Mouse (Mus musculus) heart, embryonic 10.5 days (tissue): ENCODE measurements around the gene Myb. TPM values are rescaled to one million over a fixed set of nuclear protein-coding genes. Genes with fewer than 3 reads are reported as not detected.
A peak's percentile ranks its signal among the peaks of the same experiment; 100 is the strongest.
"Not testable (repeated sequence)": the region's sequence is repeated elsewhere in the genome, so short reads cannot be mapped to it uniquely, and the experiment has no call there.

Experiments
- DNase-seq: peaks from one replicate; pipeline ENCODE4 v3.0.0-alpha.2; 2017; ENCODE audit warnings: low spot score
- H3K27ac ChIP-seq: fragments of 300-500 bp; sonication (generic); 2 replicates; pipeline ENCODE4 v1.5.1; 2016; ENCODE audit warnings: mild to moderate bottlenecking
- H3K27me3 ChIP-seq: fragments of 300-500 bp; sonication (generic); 2 replicates; pipeline ENCODE4 v1.6.1; 2016; ENCODE audit warnings: mild to moderate bottlenecking; ENCODE audit not compliant: poor library complexity, insufficient read depth, severe bottlenecking
- H3K36me3 ChIP-seq: fragments of 300-500 bp; sonication (generic); 2 replicates; pipeline ENCODE4 v1.6.1; 2016; ENCODE audit warnings: mild to moderate bottlenecking, moderate library complexity
- H3K4me1 ChIP-seq: fragments of 300-500 bp; sonication (generic); 2 replicates; pipeline ENCODE4 v1.6.1; 2016; ENCODE audit warnings: mild to moderate bottlenecking
- H3K4me3 ChIP-seq: fragments of 300-500 bp; sonication (generic); 2 replicates; pipeline ENCODE4 v1.5.1; 2016; ENCODE audit warnings: mild to moderate bottlenecking, moderate library complexity
- H3K9me3 ChIP-seq: fragments of 300-500 bp; sonication (generic); 2 replicates; pipeline ENCODE4 v1.6.1; 2016; ENCODE audit warnings: mild to moderate bottlenecking, moderate library complexity
- WGBS: fragments of 180-500 bp; shearing (Covaris S2); methylation state at CpG from one replicate; pipeline ENCODE4 v1.1.7; 2016; 5-methylcytosine and 5-hydroxymethylcytosine counted together
- polyA plus RNA-seq: library from polyadenylated mRNA; unstranded; fragments of >200 nt; fragmentation: Nextera tagmentation; extraction: Ambion mirVana; gene quantifications from 2 replicates; pipeline ENCODE4 v1.2.1, GENCODE M21; 2016

Myb gene
- polyA plus RNA-seq, 1 experiment from 2014 or later, result 3.2 TPM

- WGBS, result 43% methylated on average over 3 of the region's 3 CpGs
- Histone ChIP-seq H3K36me3 (no peaks in the 10 kb centered on the region), H3K9me3 (no peaks in the 10 kb centered on the region), H3K27ac (no peak overlapping the region), H3K4me1 (peaks cover 24% of the 10 kb centered on the region), H3K4me3 (no peak overlapping the region), H3K27me3 (peaks cover 48% of the 10 kb centered on the region)
- DNase-seq, result no peak
Measured at GRCm38 (mm10) chr10:21162124-21162523, 1.3 kb upstream of the Myb start.

- Histone ChIP-seq H3K4me3 (peak overlapping the region; percentile 83), H3K27ac (peak overlapping the region; percentile 88), H3K4me1 (peaks cover 24% of the 10 kb centered on the region), H3K9me3 (no peaks in the 10 kb centered on the region), H3K36me3 (no peaks in the 10 kb centered on the region), H3K27me3 (peaks cover 49% of the 10 kb centered on the region)
- no peak for DNase-seq
- 2% methylated on average over 20 of the region's 20 CpGs for WGBS
Measured at GRCm38 (mm10) chr10:21161359-21162094, 743 bp upstream of the Myb start.

GRCm38 (mm10) chr10:21159697-21160394 is 938 bp downstream of the Myb start:
- Histone ChIP-seq H3K9me3 (no peaks in the 10 kb centered on the region), H3K4me3 (peak overlapping the region; percentile 83), H3K27ac (peak overlapping the region; percentile 88; the same call in 1 of the 2 replicates), H3K36me3 (no peaks in the 10 kb centered on the region), H3K4me1 (peaks cover 24% of the 10 kb centered on the region), H3K27me3 (peaks cover 57% of the 10 kb centered on the region)
- no peak for DNase-seq
- whole genome bisulfite sequencing, result under 1% methylated on average over 43 of the region's 44 CpGs

GRCm38 (mm10) chr10:21158918-21159443 is 1.8 kb downstream of the Myb start:
- Histone ChIP-seq H3K27me3 (peaks cover 52% of the 10 kb centered on the region), H3K9me3 (no peaks in the 10 kb centered on the region), H3K4me1 (peaks cover 24% of the 10 kb centered on the region), H3K36me3 (no peaks in the 10 kb centered on the region), H3K27ac (no peak overlapping the region), H3K4me3 (peak overlapping the region; percentile 83)
- under 1% methylated on average over 35 of the region's 35 CpGs for WGBS
- no peak for DNase-seq

- Histone ChIP-seq H3K9me3 (no peaks in the 10 kb centered on the region), H3K4me3 (peak overlapping the region; percentile 83), H3K36me3 (no peaks in the 10 kb centered on the region), H3K4me1 (peaks cover 24% of the 10 kb centered on the region), H3K27me3 (peaks cover 48% of the 10 kb centered on the region), H3K27ac (no peak overlapping the region)
- no peak for DNase-seq
- 3% methylated on average over 19 of the region's 19 CpGs for WGBS
Measured at GRCm38 (mm10) chr10:21158111-21158917, 2.5 kb downstream of the Myb start.

- DNase-seq, result no peak
- H3K27me3 ChIP-seq, result peaks cover 39% of the 10 kb centered on the region
- H3K4me3 ChIP-seq, result no peak overlapping the region
- H3K27ac ChIP-seq, result no peak overlapping the region
- H3K36me3 ChIP-seq, result no peaks in the 10 kb centered on the region
- H3K4me1 ChIP-seq, result peaks cover 24% of the 10 kb centered on the region
- no peaks in the 10 kb centered on the region for H3K9me3 ChIP-seq
- 79% methylated on average over 5 of the region's 5 CpGs for WGBS
Measured at GRCm38 (mm10) chr10:21156953-21157499, 3.8 kb downstream of the Myb start.

- no peak overlapping the region for H3K27ac ChIP-seq
- DNase-seq, result no peak
- 93% methylated on average over 3 of the region's 3 CpGs for WGBS
Measured at GRCm38 (mm10) chr10:21156416-21156815, 4.4 kb downstream of the Myb start.

GRCm38 (mm10) chr10:21154927-21155326 is 5.9 kb downstream of the Myb start:
- Histone ChIP-seq H3K36me3 (no peaks in the 10 kb centered on the region), H3K27me3 (peaks cover 33% of the 10 kb centered on the region), H3K4me1 (peaks cover 17% of the 10 kb centered on the region), H3K9me3 (no peaks in the 10 kb centered on the region), H3K27ac (no peak overlapping the region), H3K4me3 (no peak overlapping the region)
- DNase-seq, result no peak
- WGBS, result 68% methylated on average over 3 of the region's 3 CpGs

More at GRCm38 (mm10) chr10:21156416-21156815, 4.4 kb downstream of the Myb start:
- no peaks in the 10 kb centered on the region for H3K36me3 ChIP-seq
- H3K4me3 ChIP-seq, result no peak overlapping the region
- peaks cover 36% of the 10 kb centered on the region for H3K27me3 ChIP-seq
- H3K9me3 ChIP-seq, result no peaks in the 10 kb centered on the region
- H3K4me1 ChIP-seq, result peaks cover 24% of the 10 kb centered on the region

- no peaks in the 10 kb centered on the region for H3K36me3 ChIP-seq
- H3K4me3 ChIP-seq, result no peak overlapping the region
- H3K27me3 ChIP-seq, result peaks cover 19% of the 10 kb centered on the region
- H3K9me3 ChIP-seq, result no peaks in the 10 kb centered on the region
- no peak overlapping the region for H3K27ac ChIP-seq
- peaks cover 4% of the 10 kb centered on the region for H3K4me1 ChIP-seq
- no peak for DNase-seq
- 72% methylated on average over 4 of the region's 4 CpGs for WGBS
Measured at GRCm38 (mm10) chr10:21153433-21153832, 7.4 kb downstream of the Myb start.

- 90% methylated on average over 5 of the region's 5 CpGs for whole genome bisulfite sequencing
- H3K4me3 ChIP-seq, result no peak overlapping the region
- no peak for DNase-seq
- no peaks in the 10 kb centered on the region for H3K4me1 ChIP-seq
- no peaks in the 10 kb centered on the region for H3K9me3 ChIP-seq
- H3K27ac ChIP-seq, result no peak overlapping the region
- H3K27me3 ChIP-seq, result peaks cover 12% of the 10 kb centered on the region
- no peaks in the 10 kb centered on the region for H3K36me3 ChIP-seq
Measured at GRCm38 (mm10) chr10:21152812-21153211, 8.0 kb downstream of the Myb start.

- no peaks in the 10 kb centered on the region for H3K36me3 ChIP-seq
Measured at GRCm38 (mm10) chr10:21151320-21151719, 9.5 kb downstream of the Myb start.

GRCm38 (mm10) chr10:21149945-21150344 is 10.8 kb downstream of the Myb start:
- not testable (repeated sequence) for H3K27me3 ChIP-seq, H3K36me3 ChIP-seq, H3K27ac ChIP-seq, H3K9me3 ChIP-seq, H3K4me1 ChIP-seq, H3K4me3 ChIP-seq, DNase-seq
- WGBS, result 90% methylated on average over 6 of the region's 6 CpGs

More at GRCm38 (mm10) chr10:21151320-21151719, 9.5 kb downstream of the Myb start:
- no peaks in the 10 kb centered on the region for H3K9me3 ChIP-seq
- no peak overlapping the region for H3K27ac ChIP-seq
- H3K4me3 ChIP-seq, result no peak overlapping the region
- peaks cover 7% of the 10 kb centered on the region for H3K27me3 ChIP-seq
- no peak for DNase-seq
- no peaks in the 10 kb centered on the region for H3K4me1 ChIP-seq
